Mouse (Mus musculus): Measurements from ENCODE around the gene Padi2. TPM values are rescaled to one million over a fixed set of nuclear protein-coding genes. Genes with fewer than 3 reads are reported as not detected.

Padi2 gene
- total and polyA plus RNA-seq, 2 experiments from 2014 or later: 3.3 to 7.1 TPM

DNA sequence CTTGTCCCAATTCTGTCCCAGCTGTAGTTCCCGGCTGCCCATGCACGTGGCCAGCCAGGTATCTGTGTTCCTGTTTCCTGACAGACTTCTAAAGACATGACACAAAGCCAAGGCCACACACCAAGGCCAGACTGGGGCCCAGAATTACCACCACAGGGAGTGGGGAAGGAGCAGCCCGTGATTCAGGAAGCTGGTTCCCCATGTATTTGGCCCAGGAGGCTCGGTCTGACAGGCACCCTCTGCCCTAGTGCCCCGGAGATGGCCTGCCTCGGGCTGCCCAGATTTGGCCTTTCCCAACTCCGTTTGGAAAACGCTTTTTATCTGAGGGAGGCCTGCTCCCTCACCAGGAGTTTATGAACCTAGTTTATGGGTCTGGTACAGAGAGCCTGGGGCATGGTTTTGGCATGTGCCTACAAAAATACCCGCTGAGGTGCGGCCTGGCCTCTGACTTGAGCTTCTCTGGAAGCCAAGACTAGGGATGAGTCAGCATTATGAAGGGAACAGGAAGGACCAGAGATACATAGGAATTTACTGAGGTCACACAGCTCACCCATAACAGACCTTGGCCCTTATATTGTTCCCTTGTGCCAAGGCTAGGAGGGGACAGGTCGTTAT is 44.0 kb upstream of the Padi2 start:
- H3K4me3 ChIP-seq (ENCODE audit: low read depth, low read length): no peak overlapping the region
- 82% methylated on average over 11 of the region's 11 CpGs for WGBS
- no peaks in the 10 kb centered on the region for H3K36me3 ChIP-seq (ENCODE audit: insufficient read depth, low read length)
- H3K27me3 ChIP-seq (ENCODE audit: insufficient read depth, low read length): no peaks in the 10 kb centered on the region
- no peak overlapping the region for H3K9ac ChIP-seq (replicated peaks; ENCODE audit: low read length, poor library complexity, severe bottlenecking)
- no peak overlapping the region for H3K4me2 ChIP-seq (ENCODE audit: low read depth, low read length, poor library complexity, severe bottlenecking)
- no peak overlapping the region for H3K27ac ChIP-seq (ENCODE audit: low read depth, low read length)
- TF ChIP-seq CTCF (IDR thresholded peaks at IDR 0.05): no peak
- H3K4me1 ChIP-seq (ENCODE audit: insufficient read depth, low read length): no peaks in the 10 kb centered on the region
- DNase-seq (ENCODE audit: low spot score) (no peak), ATAC-seq (ENCODE audit: low FRiP score) (no peak)
- H3K9me3 ChIP-seq (ENCODE audit: low read length): no peaks in the 10 kb centered on the region

DNA sequence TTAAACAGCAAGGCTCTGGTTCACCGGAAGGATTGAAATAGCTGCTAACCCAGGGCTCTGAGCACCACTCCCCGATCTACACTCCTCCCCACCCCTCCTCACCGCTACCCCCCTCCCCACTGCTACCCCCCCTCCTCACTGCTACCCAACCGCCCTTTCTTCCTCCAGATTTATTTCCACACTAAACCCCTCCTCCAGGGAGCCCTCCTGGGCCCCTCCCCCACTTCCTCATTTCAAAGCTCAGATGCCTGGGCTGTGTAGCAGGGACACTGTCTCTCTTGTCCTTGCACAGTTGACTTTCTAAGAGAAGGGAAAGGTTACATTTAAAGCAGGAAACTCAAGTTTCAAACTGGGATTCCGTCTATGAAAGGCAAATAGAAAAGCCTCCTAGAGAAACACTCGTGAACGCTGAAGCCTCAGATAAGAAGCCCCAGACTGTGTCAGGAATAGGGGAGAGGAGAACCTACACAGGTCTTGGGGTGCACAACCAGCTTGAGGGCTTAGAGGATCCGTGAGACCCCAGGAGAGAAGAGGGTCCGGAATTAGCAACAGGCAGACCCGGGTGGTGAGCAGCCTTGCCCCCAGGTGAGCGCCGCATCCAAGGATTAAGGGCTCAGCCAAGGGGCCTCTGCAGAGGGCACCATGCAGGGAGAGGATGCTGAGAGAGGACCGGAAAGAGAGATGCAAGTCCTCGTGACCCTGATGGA is 37.5 kb upstream of the Padi2 start:
- H3K4me2 ChIP-seq (ENCODE audit: low read depth, low read length, poor library complexity, severe bottlenecking): no peak overlapping the region
- peaks cover 6% of the 10 kb centered on the region; the same call in 1 of the 2 replicates for H3K27me3 ChIP-seq (ENCODE audit: insufficient read depth, low read length)
- ATAC-seq (ENCODE audit: low FRiP score): no peak
- no peak overlapping the region for H3K9ac ChIP-seq (replicated peaks; ENCODE audit: low read length, poor library complexity, severe bottlenecking)
- H3K27ac ChIP-seq (ENCODE audit: low read depth, low read length): no peak overlapping the region
- WGBS: 3% methylated on average over 14 of the region's 14 CpGs
- no peak for TF ChIP-seq CTCF (IDR thresholded peaks at IDR 0.05)
- no peak for DNase-seq (ENCODE audit: low spot score)
- no peaks in the 10 kb centered on the region for H3K4me1 ChIP-seq (ENCODE audit: insufficient read depth, low read length)
- no peaks in the 10 kb centered on the region for H3K36me3 ChIP-seq (ENCODE audit: insufficient read depth, low read length)
- H3K4me3 ChIP-seq (ENCODE audit: low read depth, low read length): no peak overlapping the region
- 0 out of 2 replicates have a peak, but pooled peaks cover 4% of the 10 kb centered on the region for H3K9me3 ChIP-seq (ENCODE audit: low read length)

DNA sequence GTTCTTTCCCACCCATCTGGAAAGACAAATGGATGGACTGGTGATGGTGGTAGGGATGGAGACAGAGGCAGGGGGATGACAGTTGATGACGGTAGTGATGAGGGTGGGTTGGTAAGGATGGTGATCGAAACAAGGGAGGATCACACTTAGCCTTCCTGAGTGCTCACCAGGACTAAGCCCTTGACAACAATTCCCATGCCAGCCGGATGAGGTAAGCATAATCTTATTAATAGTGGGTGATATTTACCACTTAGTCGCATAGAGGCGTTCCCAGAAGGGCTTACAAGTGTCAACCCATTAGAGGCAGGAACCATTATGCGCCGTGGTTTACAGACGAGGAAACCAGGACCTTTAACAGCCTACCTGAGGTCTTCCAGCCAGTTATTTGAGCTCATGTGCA is 36.2 kb upstream of the Padi2 start:
- DNase-seq (ENCODE audit: low spot score) (no peak), ATAC-seq (ENCODE audit: low FRiP score) (no peak)
- no peaks in the 10 kb centered on the region for H3K36me3 ChIP-seq (ENCODE audit: insufficient read depth, low read length)
- H3K4me1 ChIP-seq (ENCODE audit: insufficient read depth, low read length): no peaks in the 10 kb centered on the region
- no peak overlapping the region for H3K27ac ChIP-seq (ENCODE audit: low read depth, low read length)
- no peak for TF ChIP-seq CTCF (IDR thresholded peaks at IDR 0.05)
- H3K27me3 ChIP-seq (ENCODE audit: insufficient read depth, low read length): peaks cover 6% of the 10 kb centered on the region; the same call in 1 of the 2 replicates
- H3K9me3 ChIP-seq (ENCODE audit: low read length): 0 out of 2 replicates have a peak, but pooled peaks cover 4% of the 10 kb centered on the region
- no peak overlapping the region for H3K4me2 ChIP-seq (ENCODE audit: low read depth, low read length, poor library complexity, severe bottlenecking)
- no peak overlapping the region for H3K4me3 ChIP-seq (ENCODE audit: low read depth, low read length)
- H3K9ac ChIP-seq (replicated peaks; ENCODE audit: low read length, poor library complexity, severe bottlenecking): no peak overlapping the region
- WGBS: 84% methylated on average over 8 of the region's 8 CpGs

DNA sequence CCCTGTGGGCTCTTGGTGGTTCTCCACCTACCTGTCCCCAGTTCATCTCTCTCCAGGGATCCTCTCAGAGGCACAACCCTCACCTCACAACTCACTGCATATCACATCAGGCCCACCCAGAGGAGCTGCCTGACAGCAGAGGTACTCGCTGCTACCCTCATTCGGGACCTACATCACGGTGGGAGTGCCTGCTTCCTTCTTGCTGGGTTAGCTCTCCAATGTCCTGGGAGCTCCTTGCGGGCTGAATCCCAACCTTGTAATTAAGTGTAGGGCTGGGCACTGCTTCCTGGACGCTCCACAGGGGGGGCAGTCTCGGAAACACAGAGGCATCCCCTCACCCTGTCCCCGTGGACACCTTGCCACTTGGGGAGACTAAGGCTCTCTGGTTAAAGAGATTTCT is 35.3 kb upstream of the Padi2 start:
- WGBS: 81% methylated on average over 7 of the region's 7 CpGs
- H3K27me3 ChIP-seq (ENCODE audit: insufficient read depth, low read length): peaks cover 6% of the 10 kb centered on the region; the same call in 1 of the 2 replicates
- DNase-seq (ENCODE audit: low spot score) (no peak), ATAC-seq (ENCODE audit: low FRiP score) (no peak)
- no peak overlapping the region for H3K4me3 ChIP-seq (ENCODE audit: low read depth, low read length)
- no peak overlapping the region for H3K4me2 ChIP-seq (ENCODE audit: low read depth, low read length, poor library complexity, severe bottlenecking)
- H3K9ac ChIP-seq (replicated peaks; ENCODE audit: low read length, poor library complexity, severe bottlenecking): no peak overlapping the region
- 0 out of 2 replicates have a peak, but pooled peaks cover 4% of the 10 kb centered on the region for H3K9me3 ChIP-seq (ENCODE audit: low read length)
- no peaks in the 10 kb centered on the region for H3K4me1 ChIP-seq (ENCODE audit: insufficient read depth, low read length)
- H3K36me3 ChIP-seq (ENCODE audit: insufficient read depth, low read length): no peaks in the 10 kb centered on the region
- H3K27ac ChIP-seq (ENCODE audit: low read depth, low read length): no peak overlapping the region
- TF ChIP-seq CTCF (IDR thresholded peaks at IDR 0.05): no peak

DNA sequence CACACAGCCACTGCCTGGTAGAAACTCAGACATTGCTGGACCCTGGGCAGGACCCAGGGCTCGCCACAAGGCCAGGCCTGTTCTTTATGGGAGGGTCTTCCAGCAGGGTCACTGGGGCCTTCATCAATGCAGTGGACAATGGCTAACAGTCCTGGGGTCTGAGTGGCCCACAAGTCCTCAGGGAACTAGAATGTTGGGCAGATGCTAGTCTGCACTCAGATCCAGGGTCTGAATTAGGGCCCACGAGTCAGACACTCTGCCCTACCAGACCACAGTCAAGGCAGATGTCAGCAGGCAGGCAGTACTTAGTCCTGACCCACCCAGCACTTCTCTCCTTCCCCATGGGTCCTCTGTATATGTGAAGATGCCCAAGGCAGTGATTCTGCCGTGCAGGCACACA is 34.8 kb upstream of the Padi2 start:
- TF ChIP-seq CTCF (IDR thresholded peaks at IDR 0.05): no peak
- DNase-seq (ENCODE audit: low spot score): no peak
- Histone ChIP-seq H3K36me3 (ENCODE audit: insufficient read depth, low read length) (no peaks in the 10 kb centered on the region), H3K27ac (ENCODE audit: low read depth, low read length) (no peak overlapping the region), H3K27me3 (ENCODE audit: insufficient read depth, low read length) (peaks cover 6% of the 10 kb centered on the region; the same call in 1 of the 2 replicates), H3K4me1 (ENCODE audit: insufficient read depth, low read length) (no peaks in the 10 kb centered on the region), H3K9me3 (ENCODE audit: low read length) (0 out of 2 replicates have a peak, but pooled peaks cover 4% of the 10 kb centered on the region), H3K4me2 (ENCODE audit: low read depth, low read length, poor library complexity, severe bottlenecking) (no peak overlapping the region), H3K4me3 (ENCODE audit: low read depth, low read length) (no peak overlapping the region), H3K9ac (replicated peaks; ENCODE audit: low read length, poor library complexity, severe bottlenecking) (no peak overlapping the region)
- no peak for ATAC-seq (ENCODE audit: low FRiP score)
- 89% methylated on average over 3 of the region's 3 CpGs for WGBS

All from midbrain, postnatal 0 days (tissue).